Mouse (Mus musculus) T-helper 17 cell (primary cell): ENCODE measurements at regions not wholly inside any gene's neighbourhood (a gene's known extent, or its start where the extent isn't known, plus 50 kb on each side); places are given as distances from the start of the nearest gene placed in this dataset.

Source experiments
- in situ Hi-C, 2 experiments: fragments of 300-600 bp; cut with MboI, MseI; formaldehyde crosslinking; loops; 1 replicate in 1 of 2; 2 replicates in 1 of 2; pipeline ENCODE4 v1.15.1; 2025; ENCODE audit warnings: high pct_unique_total_duplicates in 2 of 2

- in situ Hi-C loops = no loop called here
Measured at GRCm38 (mm10) chr5:12219424-12220107, 163.6 kb upstream of the Sema3d start.

GRCm38 (mm10) chr5:12222622-12223021, 160.6 kb upstream of the Sema3d start:
- in situ Hi-C loops = no loop called here

- in situ Hi-C loops = no loop called here
Measured at GRCm38 (mm10) chr5:12233377-12234096, 149.6 kb upstream of the Sema3d start.

DNA sequence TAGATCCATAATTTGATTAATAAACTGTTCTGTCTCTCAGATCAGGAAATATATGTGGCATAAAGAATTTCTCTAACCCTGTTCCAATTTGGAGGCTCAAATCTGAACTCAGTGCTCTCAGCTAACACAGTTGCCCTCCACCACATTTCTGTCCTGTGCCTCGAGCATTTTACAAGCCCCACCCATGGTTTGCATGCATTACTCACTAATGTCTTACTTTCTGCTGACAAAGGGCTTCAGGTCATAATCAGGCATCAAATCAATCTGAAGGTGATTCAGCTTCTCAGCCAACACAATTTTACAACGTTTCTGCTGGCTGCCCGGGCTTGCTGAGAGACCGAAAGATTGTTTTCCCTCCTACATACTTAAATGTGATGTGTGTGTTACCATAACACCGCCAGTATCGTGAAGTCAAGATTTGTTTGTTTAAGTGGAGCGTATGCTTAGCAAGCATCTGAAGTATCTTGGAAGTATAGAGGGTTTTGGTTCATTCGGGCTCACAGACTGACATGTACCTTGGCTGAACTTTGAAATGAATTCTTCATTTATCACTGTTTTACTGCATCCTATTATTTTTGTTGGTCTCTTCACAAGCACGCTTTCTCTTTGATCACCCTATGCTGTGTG, 139.9 kb upstream of the Sema3d start:
- in situ Hi-C loops = no loop called here

DNA sequence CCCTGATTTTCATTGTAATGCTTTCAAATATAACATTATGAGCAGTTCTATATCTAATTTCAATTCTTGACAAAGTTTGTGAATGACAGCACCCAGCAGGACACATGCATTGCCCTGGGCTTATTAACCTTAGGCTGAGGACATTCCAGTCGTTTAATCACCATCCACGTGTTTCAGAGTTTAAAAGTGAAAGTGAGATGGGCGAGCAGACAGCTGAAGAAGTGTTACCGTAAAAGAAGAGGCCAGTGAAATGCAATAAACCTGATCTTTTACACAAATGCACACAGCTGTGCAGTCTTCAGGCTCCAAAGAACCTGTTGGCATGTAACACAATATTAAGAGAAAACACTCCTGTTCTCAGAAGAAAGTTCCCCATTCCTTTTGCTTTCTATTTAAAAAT, 89.5 kb upstream of the Sema3d start:
- in situ Hi-C loops = no loop called here

DNA sequence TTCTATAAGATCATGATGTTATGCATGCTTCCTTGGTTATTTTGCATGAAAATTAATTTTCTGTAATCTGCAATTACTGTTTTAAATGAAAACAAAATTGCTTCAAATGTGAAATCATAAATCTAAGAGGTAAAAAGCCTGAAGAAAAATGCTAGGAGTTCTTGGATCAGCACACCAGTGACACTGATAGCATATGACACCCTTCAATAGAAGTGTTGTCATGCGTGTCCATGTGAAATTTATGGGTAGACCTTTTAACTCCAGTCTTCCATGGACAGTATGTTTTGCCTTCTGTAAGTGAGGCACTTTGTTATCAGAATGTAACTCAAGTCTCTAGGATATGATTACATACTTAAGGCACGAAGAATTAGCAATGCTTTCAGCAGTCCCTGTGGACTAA, 85.9 kb upstream of the Sema3d start:
- in situ Hi-C loops = no loop called here

DNA sequence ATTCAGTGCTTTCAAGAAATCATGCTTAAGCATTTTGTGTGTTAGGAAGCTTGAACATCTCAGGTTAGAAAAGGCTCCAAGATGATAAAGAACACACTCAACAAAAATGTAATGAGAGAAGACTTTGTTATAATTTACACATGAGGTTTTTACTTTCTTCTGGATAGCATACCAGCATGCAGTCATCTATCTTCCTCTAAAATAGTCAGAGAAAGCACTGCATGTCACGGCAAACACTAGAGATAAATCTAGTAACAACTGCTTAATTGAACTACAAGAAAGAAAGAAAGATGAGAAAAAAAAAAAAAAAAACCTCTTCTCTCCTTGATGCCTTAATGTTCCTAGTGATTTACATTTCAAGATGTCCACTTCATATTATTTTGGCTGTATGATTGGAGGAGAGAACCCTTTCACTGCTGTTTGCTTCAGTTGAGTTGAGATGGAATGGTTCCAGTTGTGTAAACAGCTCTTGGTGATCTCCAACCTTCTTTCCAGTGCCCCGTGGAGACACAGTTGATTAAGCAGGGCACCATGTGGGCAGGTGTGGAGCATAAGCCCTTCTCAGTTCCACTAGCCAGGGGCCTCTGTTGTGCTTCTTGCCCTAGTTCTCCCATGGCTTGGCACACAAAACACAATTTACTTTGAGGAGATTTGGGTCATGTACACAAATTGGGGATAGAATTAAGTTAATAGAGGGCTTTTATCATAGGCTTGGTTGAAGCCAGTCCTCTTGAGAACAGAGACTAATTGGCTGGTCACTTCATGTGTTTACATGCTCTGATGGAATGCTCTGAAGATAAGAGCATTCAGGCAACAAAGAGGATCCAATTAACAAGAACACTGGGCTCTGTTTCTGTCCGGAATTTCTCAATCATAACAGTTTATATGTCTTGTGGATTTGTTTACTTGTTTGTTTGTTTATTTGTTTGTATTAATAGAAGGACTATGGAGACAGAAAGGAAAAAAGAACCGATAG, 81.1 kb upstream of the Sema3d start:
- in situ Hi-C loops = no loop called here

- in situ Hi-C loops = no loop called here
Measured at GRCm38 (mm10) chr5:12309408-12309807, 73.8 kb upstream of the Sema3d start.

- in situ Hi-C loops = no loop called here
Measured at GRCm38 (mm10) chr5:12332648-12333305, 50.4 kb upstream of the Sema3d start.
